Mouse (Mus musculus): ENCODE measurements around the gene Grb2. TPM values are rescaled to one million over a fixed set of nuclear protein-coding genes. Genes with fewer than 3 reads are reported as not detected.

Grb2 gene
- polyA plus RNA-seq, 1 experiment, result 42.6 TPM

DNA sequence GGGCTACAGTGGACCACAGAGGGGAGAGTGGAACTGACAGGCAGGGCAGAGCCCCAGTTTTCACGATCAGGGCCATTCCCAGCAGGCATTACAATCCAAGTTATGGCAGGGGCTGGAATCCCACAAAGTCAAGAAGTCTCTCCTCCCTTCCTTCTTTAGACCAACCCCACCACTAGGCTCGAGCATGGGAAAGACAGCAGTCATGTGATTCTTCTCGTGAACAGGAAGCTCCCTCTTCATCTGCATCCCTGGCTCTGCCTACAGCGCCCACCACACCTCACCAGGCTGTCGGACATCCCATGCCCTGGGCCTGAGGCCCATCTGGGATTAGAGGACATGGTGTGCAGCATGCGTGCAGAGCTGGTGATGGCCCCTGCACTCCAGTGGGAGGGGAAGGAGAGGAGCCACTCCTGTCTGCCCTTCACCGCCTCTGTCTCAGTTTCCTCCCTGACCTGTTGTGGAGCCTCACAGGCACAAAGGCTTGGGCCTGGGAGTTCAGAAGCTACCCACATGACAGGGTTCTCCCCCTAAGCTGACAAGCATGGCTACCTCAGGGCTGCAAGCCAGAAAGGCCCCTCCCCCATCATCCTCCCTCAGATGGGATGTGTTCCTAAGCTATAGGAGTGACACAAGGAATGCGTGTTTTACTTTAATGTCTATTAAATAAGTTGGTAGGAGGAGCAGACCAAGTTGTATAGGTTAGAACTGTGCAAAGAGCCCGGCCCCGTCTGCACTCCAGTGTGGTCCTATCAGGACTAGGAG lies 93.9 kb downstream of the Grb2 start:
- no peak for DNase-seq
- no peaks in the 10 kb centered on the region; the same call in 1 of the 2 replicates for H3K36me3 ChIP-seq (ENCODE audit: control insufficient read depth, insufficient read depth, low read length)
- peaks cover 35% of the 10 kb centered on the region for H3K4me1 ChIP-seq (ENCODE audit: control insufficient read depth, insufficient read depth, low read length)
- H3K27me3 ChIP-seq (replicated peaks; ENCODE audit: control insufficient read depth, insufficient read depth, low read length), result no peaks in the 10 kb centered on the region
- peak overlapping the region; percentile 1; the same call in 1 of the 2 replicates for H3K27ac ChIP-seq (ENCODE audit: insufficient read depth, low read depth, low read length)
- 55% methylated on average over 10 of the region's 10 CpGs for WGBS
- no peak overlapping the region for H3K4me3 ChIP-seq (ENCODE audit: insufficient read depth, low read depth, low read length)
- TF ChIP-seq CTCF (conservative IDR thresholded peaks at IDR 0.05; ENCODE audit: insufficient read depth, insufficient read length, low read depth, low read length) (no peak), POLR2A (IDR thresholded peaks at IDR 0.05; ENCODE audit: low read depth, low read length) (no peak)

DNA sequence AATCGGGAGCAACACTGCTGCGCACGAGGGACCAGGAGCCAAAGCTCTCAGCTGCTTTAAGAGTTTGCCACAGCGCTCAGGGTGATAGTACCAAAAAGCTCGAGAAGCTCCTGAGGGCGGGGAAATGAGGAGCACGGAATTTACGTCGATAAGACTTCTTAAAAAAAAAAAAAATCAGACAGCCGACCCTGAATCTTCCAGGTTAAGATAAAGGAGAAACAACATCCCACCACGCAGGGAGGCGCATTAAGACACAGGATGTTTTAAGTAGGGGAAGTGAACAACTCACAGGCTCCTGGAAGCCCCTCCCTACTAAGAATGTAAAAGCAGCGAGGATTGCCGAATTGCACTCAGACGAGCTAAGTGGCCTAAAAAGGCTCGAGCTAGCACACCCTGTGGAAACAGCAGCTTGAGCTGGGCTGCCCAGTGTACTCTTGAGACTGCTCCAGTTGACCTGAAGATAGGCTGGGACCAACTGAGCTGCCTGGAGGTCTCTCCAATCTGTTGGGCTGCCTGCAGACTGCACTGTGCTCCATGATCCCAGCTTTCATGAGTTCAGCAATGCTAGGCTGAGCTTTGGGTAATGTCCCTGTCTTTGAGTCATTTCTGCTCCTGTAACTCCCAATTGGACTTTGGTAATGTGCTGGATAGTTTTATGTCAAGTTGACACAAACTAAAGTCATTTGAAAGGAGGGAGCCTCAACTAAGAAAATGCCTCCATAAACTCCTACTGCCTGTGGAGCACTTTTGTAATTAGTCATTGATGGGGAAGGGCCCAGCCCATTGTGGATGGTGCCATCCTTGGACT lies 95.1 kb downstream of the Grb2 start:
- peak; percentile 61 for DNase-seq
- TF ChIP-seq POLR2A (IDR thresholded peaks at IDR 0.05; ENCODE audit: low read depth, low read length) (no peak), CTCF (conservative IDR thresholded peaks at IDR 0.05; ENCODE audit: insufficient read depth, insufficient read length, low read depth, low read length) (no peak)
- Histone ChIP-seq H3K27ac (ENCODE audit: insufficient read depth, low read depth, low read length) (peak overlapping the region; percentile 94), H3K27me3 (replicated peaks; ENCODE audit: control insufficient read depth, insufficient read depth, low read length) (no peaks in the 10 kb centered on the region), H3K36me3 (ENCODE audit: control insufficient read depth, insufficient read depth, low read length) (no peaks in the 10 kb centered on the region; the same call in 1 of the 2 replicates), H3K4me3 (ENCODE audit: insufficient read depth, low read depth, low read length) (peak overlapping the region; percentile 66), H3K4me1 (ENCODE audit: control insufficient read depth, insufficient read depth, low read length) (peaks cover 30% of the 10 kb centered on the region)
- 3% methylated on average over 16 of the region's 16 CpGs for WGBS

DNA sequence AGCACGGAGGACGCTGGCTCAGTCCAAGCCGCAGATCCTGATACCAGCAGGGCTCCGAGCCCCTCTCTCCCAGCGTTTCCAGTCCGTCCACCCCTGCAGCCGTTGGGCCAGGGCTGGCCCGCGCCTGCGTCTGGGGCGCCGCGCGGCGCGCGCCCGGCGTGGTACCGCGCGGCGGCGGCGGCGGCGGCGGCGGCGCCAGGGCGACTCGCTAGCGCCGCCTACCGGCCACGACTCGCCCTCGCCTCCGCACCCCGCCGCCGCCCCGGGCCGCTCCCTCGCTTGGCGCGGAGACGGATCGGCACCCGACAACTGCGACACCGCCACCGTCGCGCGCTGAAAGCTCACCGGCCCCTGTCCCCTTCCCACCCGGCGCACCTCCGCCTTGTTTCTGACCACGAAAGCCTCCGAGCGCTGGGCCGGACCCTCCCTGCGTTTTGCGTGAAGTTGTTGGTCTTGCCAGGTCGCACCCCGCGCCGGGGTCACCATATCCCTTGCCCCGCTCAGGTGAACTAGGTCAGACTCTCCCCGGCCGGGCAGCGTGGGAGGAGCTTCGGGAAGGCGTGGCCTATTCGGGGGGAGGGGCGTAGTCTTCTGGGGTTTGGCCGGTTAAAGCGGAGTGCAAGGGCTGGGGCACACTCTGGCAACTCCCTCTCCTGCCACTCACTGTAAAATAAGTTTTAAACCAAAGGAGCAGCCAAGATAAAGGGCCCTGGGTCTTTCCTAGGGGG lies 95.8 kb downstream of the Grb2 start, which contains the start of gene Mif4gd:
Mif4gd (minus strand) TSS at position 560 of the 728 bp plus-strand sequence.
- Histone ChIP-seq H3K27me3 (replicated peaks; ENCODE audit: control insufficient read depth, insufficient read depth, low read length) (no peaks in the 10 kb centered on the region), H3K4me1 (ENCODE audit: control insufficient read depth, insufficient read depth, low read length) (peaks cover 30% of the 10 kb centered on the region), H3K4me3 (ENCODE audit: insufficient read depth, low read depth, low read length) (peak within 1 kb of the TSS; percentile 66), H3K36me3 (ENCODE audit: control insufficient read depth, insufficient read depth, low read length) (no peaks in the 10 kb centered on the region; the same call in 1 of the 2 replicates), H3K27ac (ENCODE audit: insufficient read depth, low read depth, low read length) (peak within 1 kb of the TSS; percentile 94)
- DNase-seq, result peak; percentile 97
- under 1% methylated on average over 78 of the region's 80 CpGs for WGBS
- TF ChIP-seq POLR2A (IDR thresholded peaks at IDR 0.05; ENCODE audit: low read depth, low read length), result no peak
- TF ChIP-seq CTCF (conservative IDR thresholded peaks at IDR 0.05; ENCODE audit: insufficient read depth, insufficient read length, low read depth, low read length), result peak; percentile 42

DNA sequence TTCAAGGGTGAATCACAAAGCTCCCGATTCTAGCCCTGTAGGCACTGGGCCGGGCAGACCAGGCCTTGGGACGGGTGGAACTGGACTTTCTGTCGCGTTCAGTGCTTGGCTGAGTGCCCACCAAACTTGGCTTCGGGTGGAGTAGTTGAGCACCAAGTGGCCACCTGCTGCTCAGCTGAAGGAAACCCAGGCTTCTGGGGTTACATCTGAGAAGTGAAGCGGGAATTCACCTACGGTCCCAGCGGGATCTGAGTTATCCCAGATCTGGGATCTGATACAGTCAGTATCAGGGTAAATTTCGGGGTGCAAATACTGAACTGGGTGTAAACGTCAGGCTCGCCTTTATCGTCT lies 96.4 kb downstream of the Grb2 start:
- DNase-seq, result peak; percentile 95
- WGBS, result 1% methylated on average over 13 of the region's 13 CpGs

DNA sequence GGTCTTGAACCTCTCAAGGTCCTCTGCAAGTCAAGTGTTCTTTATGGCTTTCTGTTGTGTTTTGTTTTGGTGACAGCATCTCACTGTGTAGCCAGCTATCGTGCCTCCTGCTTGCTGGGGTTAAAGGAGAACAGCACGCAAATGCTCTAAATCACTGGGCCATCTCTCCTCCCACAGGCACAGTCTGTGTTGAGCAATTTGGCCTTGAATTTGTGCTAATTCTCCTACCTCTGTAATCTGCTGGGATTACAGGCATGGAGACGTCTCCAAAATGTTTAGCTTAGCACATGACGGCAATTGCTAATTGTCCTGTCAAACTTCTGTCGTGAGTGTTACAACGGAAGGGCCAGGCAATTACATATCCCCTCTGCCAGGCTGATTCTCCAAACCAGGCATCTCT lies 97.2 kb downstream of the Grb2 start:
- Histone ChIP-seq H3K4me1 (ENCODE audit: control insufficient read depth, insufficient read depth, low read length) (peaks cover 30% of the 10 kb centered on the region), H3K4me3 (ENCODE audit: insufficient read depth, low read depth, low read length) (no peak overlapping the region), H3K27me3 (replicated peaks; ENCODE audit: control insufficient read depth, insufficient read depth, low read length) (no peaks in the 10 kb centered on the region), H3K36me3 (ENCODE audit: control insufficient read depth, insufficient read depth, low read length) (peaks cover 1% of the 10 kb centered on the region; the same call in 1 of the 2 replicates), H3K27ac (ENCODE audit: insufficient read depth, low read depth, low read length) (no peak overlapping the region)
- 63% methylated on average over 6 of the region's 6 CpGs for WGBS
- DNase-seq, result no peak
- TF ChIP-seq CTCF (conservative IDR thresholded peaks at IDR 0.05; ENCODE audit: insufficient read depth, insufficient read length, low read depth, low read length), result no peak
- no peak for TF ChIP-seq POLR2A (IDR thresholded peaks at IDR 0.05; ENCODE audit: low read depth, low read length)

More for the DNA sequence above, 96.4 kb downstream of the Grb2 start:
- H3K4me3 ChIP-seq (ENCODE audit: insufficient read depth, low read depth, low read length), result peak overlapping the region; percentile 66
- no peaks in the 10 kb centered on the region; the same call in 1 of the 2 replicates for H3K36me3 ChIP-seq (ENCODE audit: control insufficient read depth, insufficient read depth, low read length)
- peak overlapping the region; percentile 80 for H3K27ac ChIP-seq (ENCODE audit: insufficient read depth, low read depth, low read length)
- TF ChIP-seq POLR2A (IDR thresholded peaks at IDR 0.05; ENCODE audit: low read depth, low read length) (no peak), CTCF (conservative IDR thresholded peaks at IDR 0.05; ENCODE audit: insufficient read depth, insufficient read length, low read depth, low read length) (peak; percentile 23; the same call in 1 of the 2 replicates)
- peaks cover 30% of the 10 kb centered on the region for H3K4me1 ChIP-seq (ENCODE audit: control insufficient read depth, insufficient read depth, low read length)
- H3K27me3 ChIP-seq (replicated peaks; ENCODE audit: control insufficient read depth, insufficient read depth, low read length), result no peaks in the 10 kb centered on the region

DNA sequence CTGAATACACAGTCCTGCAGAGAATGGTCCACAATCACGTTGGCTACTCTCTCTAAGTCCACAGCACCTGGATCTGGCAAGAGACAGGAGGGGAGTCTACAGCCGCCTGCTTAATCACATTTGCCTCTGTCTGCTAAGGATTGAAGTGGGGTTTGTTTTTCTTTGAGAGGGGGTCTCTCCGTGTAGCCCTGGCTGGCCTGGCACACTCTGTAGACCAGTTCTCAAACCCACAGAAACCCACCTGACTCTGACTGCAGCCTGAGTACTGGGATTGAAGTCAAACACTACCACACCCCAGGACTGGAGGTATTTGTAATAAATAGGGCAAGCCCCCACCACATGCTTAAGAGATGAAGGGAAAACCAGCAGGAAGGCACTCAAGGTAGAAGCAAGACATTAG lies 98.8 kb downstream of the Grb2 start:
- no peak overlapping the region for H3K27ac ChIP-seq (ENCODE audit: insufficient read depth, low read depth, low read length)
- no peak for TF ChIP-seq CTCF (conservative IDR thresholded peaks at IDR 0.05; ENCODE audit: insufficient read depth, insufficient read length, low read depth, low read length)
- no peak for TF ChIP-seq POLR2A (IDR thresholded peaks at IDR 0.05; ENCODE audit: low read depth, low read length)
- H3K27me3 ChIP-seq (replicated peaks; ENCODE audit: control insufficient read depth, insufficient read depth, low read length), result no peaks in the 10 kb centered on the region
- no peak overlapping the region for H3K4me3 ChIP-seq (ENCODE audit: insufficient read depth, low read depth, low read length)
- no peak for DNase-seq
- peaks cover 1% of the 10 kb centered on the region; the same call in 1 of the 2 replicates for H3K36me3 ChIP-seq (ENCODE audit: control insufficient read depth, insufficient read depth, low read length)
- peaks cover 23% of the 10 kb centered on the region for H3K4me1 ChIP-seq (ENCODE audit: control insufficient read depth, insufficient read depth, low read length)
- WGBS, result 71% methylated on average over 3 of the region's 3 CpGs
